Mouse (Mus musculus): ENCODE measurements around the gene Mrpl51.

- TF ChIP-seq CTCF (IDR thresholded peaks at IDR 0.05) = no peak
- TF ChIP-seq EP300 (IDR thresholded peaks at IDR 0.05) = no peak
Measured at GRCm38 (mm10) chr6:125232045-125232437, 40.4 kb downstream of the Mrpl51 start.
